13 mouse cellular contexts compared by ENCODE assay signal in the genomic region with DNA sequence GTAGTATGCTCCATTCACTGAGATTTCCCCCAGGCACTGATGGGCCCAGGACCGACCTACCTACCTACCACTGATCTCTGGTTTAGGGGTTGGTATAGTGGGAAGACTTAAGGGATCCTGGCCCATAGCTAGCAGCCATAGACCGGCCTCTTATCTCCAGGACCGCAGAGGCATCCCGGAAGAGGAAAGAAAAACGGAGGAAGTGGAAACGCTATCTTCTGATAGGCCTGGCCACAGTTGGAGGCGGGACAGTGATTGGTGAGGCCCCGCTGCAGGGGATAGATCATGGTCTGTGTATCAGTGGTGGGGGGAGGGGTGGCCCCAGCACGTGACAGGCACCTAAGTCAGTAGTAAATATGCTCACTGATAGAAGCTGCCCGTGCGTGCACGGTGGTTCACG. TPM values are rescaled to one million over a fixed set of nuclear protein-coding genes. Genes with fewer than 3 reads are reported as not detected.
DNase-seq lines count a peak whose midpoint lies in the region; ATAC-seq lines count a peak whose summit lies in the region.
"Had no signal": no experiment of that assay in that cellular context is flagged by ENCODE, and none has a peak within 500 bp of the region (broad histone marks: within the 10 kb centered on the region; RNA-seq: fewer than 3 reads in every experiment).

No protein-coding gene starts in this region.

- no peak overlapping the region for H3K4me3 ChIP-seq in heart, embryonic 15.5 days
- H3K4me3 ChIP-seq in intestine, embryonic 16.5 days (ENCODE audit: low read length): no peak overlapping the region
- no peak overlapping the region for H3K4me3 ChIP-seq in neural tube, embryonic 14.5 days (ENCODE audit: low read depth, low read length)

- H3K9me3 ChIP-seq in heart, embryonic 15.5 days (replicated peaks): no peaks in the 10 kb centered on the region; the same call in 1 of the 2 replicates
- H3K9me3 ChIP-seq in intestine, embryonic 16.5 days (ENCODE audit: control insufficient read depth, low read length): no peaks in the 10 kb centered on the region
- H3K9me3 ChIP-seq in neural tube, embryonic 14.5 days (ENCODE audit: control insufficient read depth, low read length): no peaks in the 10 kb centered on the region

- H3K4me2 ChIP-seq in heart, embryonic 15.5 days: no peak overlapping the region
- peak overlapping the region; percentile 32 for H3K4me2 ChIP-seq in intestine, embryonic 16.5 days (ENCODE audit: low read depth, low read length)
- no peak overlapping the region for H3K4me2 ChIP-seq in neural tube, embryonic 14.5 days (ENCODE audit: low read depth, low read length)

- ATAC-seq in heart, embryonic 15.5 days (replicated peaks; ENCODE audit: insufficient number of reproducible peaks, insufficient read depth, low FRiP score, low read depth): 0 out of 2 replicates have a peak, but pooled peaks have one; percentile 15
- peak; percentile 80 for ATAC-seq in intestine, embryonic 16.5 days
- ATAC-seq in neural tube, embryonic 14.5 days (ENCODE audit: low read depth): peak; percentile 49; the same call in 1 of the 2 replicates
- ATAC-seq: CD4-positive, CD25-positive, alpha-beta regulatory T cell, adult 4 months had no signal

- intact Hi-C loops in heart, postnatal 36 days (cut with DNase I): no loop called here

- no peaks in the 10 kb centered on the region for H3K36me3 ChIP-seq in heart, embryonic 15.5 days
- H3K36me3 ChIP-seq in intestine, embryonic 16.5 days (ENCODE audit: control insufficient read depth, insufficient read depth, low read length): no peaks in the 10 kb centered on the region
- H3K36me3 ChIP-seq in neural tube, embryonic 14.5 days (ENCODE audit: control insufficient read depth, insufficient read depth, low read length): no peaks in the 10 kb centered on the region

- WGBS in heart, embryonic 15.5 days: 40% methylated on average over 13 of the region's 13 CpGs
- 44% methylated on average over 13 of the region's 13 CpGs for WGBS in intestine, embryonic 16.5 days
- WGBS in neural tube, embryonic 14.5 days: 59% methylated on average over 13 of the region's 13 CpGs

- H3K9ac ChIP-seq in heart, embryonic 15.5 days: no peak overlapping the region
- H3K9ac ChIP-seq in intestine, embryonic 16.5 days (ENCODE audit: low read depth, low read length): no peak overlapping the region
- no peak overlapping the region for H3K9ac ChIP-seq in neural tube, embryonic 14.5 days (replicated peaks; ENCODE audit: low read depth, low read length)

- H3K27me3 ChIP-seq in heart, embryonic 15.5 days: no peaks in the 10 kb centered on the region
- no peaks in the 10 kb centered on the region for H3K27me3 ChIP-seq in intestine, embryonic 16.5 days (replicated peaks; ENCODE audit: control insufficient read depth, insufficient read depth, low read length)
- H3K27me3 ChIP-seq in neural tube, embryonic 14.5 days (ENCODE audit: control insufficient read depth, insufficient read depth, low read length): no peaks in the 10 kb centered on the region

- H3K27ac ChIP-seq in heart, embryonic 15.5 days: no peak overlapping the region
- H3K27ac ChIP-seq in intestine, embryonic 16.5 days (ENCODE audit: low read length): peak overlapping the region; percentile 91
- H3K27ac ChIP-seq in neural tube, embryonic 14.5 days (ENCODE audit: low read depth, low read length): peak overlapping the region; percentile 28; the same call in 1 of the 2 replicates

- no peak for DNase-seq in heart, postnatal 36 days
- DNase-seq in R1 (ENCODE audit: low read depth, low spot score): peak; percentile 77
- DNase-seq in thymus, postnatal 14 days: no peak
- no peak for DNase-seq in cerebellum, adult 8-10 months
- no peak for DNase-seq in T-cell, adult 2 months (ENCODE audit: low spot score)
- DNase-seq: kidney, postnatal 36 days had no signal

- H3K4me1 ChIP-seq in heart, embryonic 15.5 days (replicated peaks): peaks cover 14% of the 10 kb centered on the region
- peaks cover 14% of the 10 kb centered on the region; the same call in 1 of the 2 replicates for H3K4me1 ChIP-seq in intestine, embryonic 16.5 days (ENCODE audit: control insufficient read depth, insufficient read depth, low read length)
- H3K4me1 ChIP-seq in neural tube, embryonic 14.5 days (ENCODE audit: control insufficient read depth, insufficient read depth, low read length): peaks cover 9% of the 10 kb centered on the region; the same call in 1 of the 2 replicates

RNA-seq across cellular contexts. Expression of a gene that starts 46.7 kb away (rescaled TPM):
- 6.9 and 7.1 TPM in 2 replicates for polyA plus RNA-seq in heart, embryonic 15.5 days (2015; fragmentation: Nextera tagmentation; extraction: Ambion mirVana)
- 1 to 10 TPM; 8.4 to 10.0 TPM for total RNA-seq in heart, postnatal 36 days (2021)
- 16.3 and 17.1 TPM in 2 replicates for polyA plus RNA-seq in intestine, embryonic 16.5 days (2015; fragmentation: Nextera tagmentation; extraction: Ambion mirVana)
- 1.1 TPM in 2 replicates for polyA plus RNA-seq in neural tube, embryonic 14.5 days (2014; fragmentation: Nextera tagmentation; extraction: Ambion mirVana)

RNA-seq across cellular contexts. Expression of a gene that starts 52.5 kb away (rescaled TPM):
- 0.13 and 0.29 TPM in 2 replicates for polyA plus RNA-seq in heart, embryonic 15.5 days (2015; fragmentation: Nextera tagmentation; extraction: Ambion mirVana)
- total RNA-seq in heart, postnatal 36 days (2021): not detected
- polyA plus RNA-seq in intestine, embryonic 16.5 days (2015; fragmentation: Nextera tagmentation; extraction: Ambion mirVana): 106 and 121 TPM in 2 replicates
- not detected in 2 replicates for polyA plus RNA-seq in neural tube, embryonic 14.5 days (2014; fragmentation: Nextera tagmentation; extraction: Ambion mirVana)
- polyA plus RNA-seq: CD4-positive, CD25-positive, alpha-beta regulatory T cell, adult 4 months; embryonic facial prominence, embryonic 14.5 days had no signal

RNA-seq across cellular contexts. Expression of a gene that starts 56.0 kb away (rescaled TPM):
- not detected in 2 replicates for polyA plus RNA-seq in heart, embryonic 15.5 days (2015; fragmentation: Nextera tagmentation; extraction: Ambion mirVana)
- not detected for total RNA-seq in heart, postnatal 36 days (2021)
- 0.05 TPM in 1 of 2 replicates, not detected in the other for polyA plus RNA-seq in intestine, embryonic 16.5 days (2015; fragmentation: Nextera tagmentation; extraction: Ambion mirVana)
- 0.52 and 1.4 TPM in 2 replicates for polyA plus RNA-seq in neural tube, embryonic 14.5 days (2014; fragmentation: Nextera tagmentation; extraction: Ambion mirVana)
- total RNA-seq: heart, adult 8-10 months had no signal
- polyA plus RNA-seq: CD4-positive, CD25-positive, alpha-beta regulatory T cell, adult 4 months; embryonic facial prominence, embryonic 14.5 days; lung, embryonic 16.5 days had no signal

Comparison
In these comparisons a context has a peak if more than half of its experiments do, and no peak if none do; other contexts are left out.
1. ATAC-seq: peak in every context shown above with its lines; median percentile 80 in intestine, embryonic 16.5 days; 49 in neural tube, embryonic 14.5 days; 15 in heart, embryonic 15.5 days.
2. RNA of a gene that starts 52.5 kb away (polyA plus RNA-seq): 106 to 121 TPM in intestine, embryonic 16.5 days; 0.13 to 0.29 TPM in heart, embryonic 15.5 days and not detected in neural tube, embryonic 14.5 days; every median in the first group is over 10 times any median in the second.